Mouse (Mus musculus) midbrain, embryonic 16.5 days (tissue): ENCODE results near the gene Htra3. TPM values are rescaled to one million over a fixed set of nuclear protein-coding genes. Genes with fewer than 3 reads are reported as not detected.

Experiments
- ATAC-seq: fragments of 200-750 bp; cut with Nextera tagmentation; 2 replicates; pipeline ENCODE4 v1.8.0; 2017; ENCODE audit warnings: moderate TSS enrichment
- H3K27ac ChIP-seq: fragments of 300-500 bp; sonication (generic); 2 replicates; pipeline ENCODE4 v1.5.1; 2014; ENCODE audit warnings: mild to moderate bottlenecking, low read length, mixed read lengths
- H3K27me3 ChIP-seq: fragments of 300-500 bp; sonication (generic); 2 replicates; pipeline ENCODE4 v1.6.1; 2014; ENCODE audit warnings: low read depth, low read length, mixed read lengths; ENCODE audit not compliant: control insufficient read depth, insufficient read depth
- H3K36me3 ChIP-seq: fragments of 300-500 bp; sonication (generic); 2 replicates; pipeline ENCODE4 v1.6.1; 2014; ENCODE audit warnings: mild to moderate bottlenecking, low read length, moderate library complexity, mixed read lengths; ENCODE audit not compliant: control insufficient read depth, insufficient read depth
- H3K4me1 ChIP-seq: fragments of 300-500 bp; sonication (generic); 2 replicates; pipeline ENCODE4 v1.6.1; 2014; ENCODE audit warnings: mild to moderate bottlenecking, low read length, mixed read lengths; ENCODE audit not compliant: control insufficient read depth, insufficient read depth
- H3K4me2 ChIP-seq: fragments of 300-500 bp; sonication (generic); 2 replicates; pipeline ENCODE4 v1.6.1; 2014; ENCODE audit warnings: mild to moderate bottlenecking, low read length, mixed read lengths
- H3K4me3 ChIP-seq: fragments of 300-500 bp; sonication (generic); 2 replicates; pipeline ENCODE4 v1.5.1; 2014; ENCODE audit warnings: low read depth, mild to moderate bottlenecking, low read length, moderate library complexity, mixed read lengths
- H3K9ac ChIP-seq: fragments of 300-500 bp; sonication (generic); 2 replicates; pipeline ENCODE4 v1.6.1; 2014; ENCODE audit warnings: low read depth, low read length, mixed read lengths
- H3K9me3 ChIP-seq: fragments of 300-500 bp; sonication (generic); replicated peaks from 2 replicates; pipeline ENCODE4 v1.6.1; 2014; ENCODE audit warnings: mild to moderate bottlenecking, low read length, mixed read lengths; ENCODE audit not compliant: control insufficient read depth, poor library complexity, severe bottlenecking
- WGBS: fragments of 180-500 bp; shearing (Covaris S2); extraction: QIAGEN DNeasy Blood & Tissue Kit; methylation state at CpG from one replicate; pipeline ENCODE4 v1.1.7; 2014; 5-methylcytosine and 5-hydroxymethylcytosine counted together
- polyA plus RNA-seq: library from polyadenylated mRNA; unstranded; fragments of >200 nt; fragmentation: Nextera tagmentation; extraction: Ambion mirVana; gene quantifications from 2 replicates; pipeline ENCODE4 v1.2.1, GENCODE M21; 2015

The Htra3 gene
- polyA plus RNA-seq, 1 experiment from 2014 or later: 15.7 TPM

- Histone ChIP-seq H3K36me3 (no peaks in the 10 kb centered on the region), H3K27me3 (no peaks in the 10 kb centered on the region), H3K9ac (no peak overlapping the region), H3K9me3 (no peaks in the 10 kb centered on the region), H3K4me1 (no peaks in the 10 kb centered on the region), H3K4me3 (no peak overlapping the region), H3K27ac (no peak overlapping the region), H3K4me2 (no peak overlapping the region)
- WGBS: 82% methylated on average over 9 of the region's 9 CpGs
- ATAC-seq: no peak
Observed at GRCm38 (mm10) chr5:35653743-35654395, 25.7 kb downstream of the Htra3 start.

- no peaks in the 10 kb centered on the region for H3K27me3 ChIP-seq
- no peak overlapping the region for H3K4me2 ChIP-seq
- H3K9ac ChIP-seq: no peak overlapping the region
- H3K4me3 ChIP-seq: no peak overlapping the region
- H3K27ac ChIP-seq: no peak overlapping the region
- H3K4me1 ChIP-seq: no peaks in the 10 kb centered on the region
- 89% methylated on average over 13 of the region's 13 CpGs for WGBS
- no peak for ATAC-seq
- H3K9me3 ChIP-seq: no peaks in the 10 kb centered on the region
- no peaks in the 10 kb centered on the region for H3K36me3 ChIP-seq
Observed at GRCm38 (mm10) chr5:35652872-35653271, 26.7 kb downstream of the Htra3 start.

GRCm38 (mm10) chr5:35652319-35652718 lies 27.3 kb downstream of the Htra3 start:
- H3K4me2 ChIP-seq: no peak overlapping the region
- ATAC-seq: no peak

GRCm38 (mm10) chr5:35648230-35648629 lies 31.4 kb downstream of the Htra3 start:
- Histone ChIP-seq H3K27me3 (no peaks in the 10 kb centered on the region), H3K9me3 (no peaks in the 10 kb centered on the region), H3K27ac (no peak overlapping the region), H3K4me3 (no peak overlapping the region), H3K36me3 (no peaks in the 10 kb centered on the region), H3K4me1 (no peaks in the 10 kb centered on the region), H3K4me2 (no peak overlapping the region), H3K9ac (no peak overlapping the region)
- 56% methylated on average over 2 of the region's 2 CpGs for WGBS
- ATAC-seq: no peak

More at GRCm38 (mm10) chr5:35652319-35652718, 27.3 kb downstream of the Htra3 start:
- no peaks in the 10 kb centered on the region for H3K9me3 ChIP-seq
- no peaks in the 10 kb centered on the region for H3K4me1 ChIP-seq
- H3K27ac ChIP-seq: no peak overlapping the region
- H3K4me3 ChIP-seq: no peak overlapping the region
- H3K9ac ChIP-seq: no peak overlapping the region
- 83% methylated on average over 3 of the region's 3 CpGs for WGBS
- H3K36me3 ChIP-seq: no peaks in the 10 kb centered on the region
- H3K27me3 ChIP-seq: no peaks in the 10 kb centered on the region

GRCm38 (mm10) chr5:35647562-35647961 lies 32.0 kb downstream of the Htra3 start:
- Histone ChIP-seq H3K36me3 (no peaks in the 10 kb centered on the region), H3K4me1 (no peaks in the 10 kb centered on the region), H3K9me3 (no peaks in the 10 kb centered on the region), H3K9ac (no peak overlapping the region), H3K4me2 (no peak overlapping the region), H3K27me3 (no peaks in the 10 kb centered on the region), H3K27ac (no peak overlapping the region), H3K4me3 (no peak overlapping the region)
- 69% methylated on average over 4 of the region's 4 CpGs for WGBS
- ATAC-seq: no peak

- no peak overlapping the region for H3K27ac ChIP-seq
- no peak overlapping the region for H3K4me2 ChIP-seq
- no peaks in the 10 kb centered on the region for H3K36me3 ChIP-seq
- no peak overlapping the region for H3K9ac ChIP-seq
- no peaks in the 10 kb centered on the region for H3K27me3 ChIP-seq
- ATAC-seq: no peak
- H3K4me1 ChIP-seq: no peaks in the 10 kb centered on the region
- H3K4me3 ChIP-seq: no peak overlapping the region
- WGBS: 78% methylated on average over 1 of the region's 1 CpGs
- H3K9me3 ChIP-seq: no peaks in the 10 kb centered on the region
Observed at GRCm38 (mm10) chr5:35646927-35647326, 32.7 kb downstream of the Htra3 start.

- no peak overlapping the region for H3K4me3 ChIP-seq
- no peak for ATAC-seq
- H3K27ac ChIP-seq: no peak overlapping the region
- 87% methylated on average over 6 of the region's 6 CpGs for WGBS
- H3K36me3 ChIP-seq: no peaks in the 10 kb centered on the region
- H3K9ac ChIP-seq: no peak overlapping the region
- H3K4me1 ChIP-seq: no peaks in the 10 kb centered on the region
- H3K27me3 ChIP-seq: no peaks in the 10 kb centered on the region
- no peak overlapping the region for H3K4me2 ChIP-seq
- H3K9me3 ChIP-seq: no peaks in the 10 kb centered on the region
Observed at GRCm38 (mm10) chr5:35645938-35646493, 33.6 kb downstream of the Htra3 start.

- H3K9me3 ChIP-seq: no peaks in the 10 kb centered on the region
- no peak overlapping the region for H3K4me3 ChIP-seq
- H3K9ac ChIP-seq: no peak overlapping the region
- no peak overlapping the region for H3K27ac ChIP-seq
- 49% methylated on average over 4 of the region's 4 CpGs for WGBS
- no peaks in the 10 kb centered on the region for H3K27me3 ChIP-seq
- ATAC-seq: no peak
- H3K4me2 ChIP-seq: no peak overlapping the region
- no peaks in the 10 kb centered on the region for H3K4me1 ChIP-seq
- no peaks in the 10 kb centered on the region for H3K36me3 ChIP-seq
Observed at GRCm38 (mm10) chr5:35644082-35644481, 35.5 kb downstream of the Htra3 start.

GRCm38 (mm10) chr5:35643401-35644048 lies 36.1 kb downstream of the Htra3 start:
- H3K4me1 ChIP-seq: no peaks in the 10 kb centered on the region
- no peak for ATAC-seq
- H3K4me3 ChIP-seq: no peak overlapping the region
- H3K27me3 ChIP-seq: no peaks in the 10 kb centered on the region
- 87% methylated on average over 9 of the region's 9 CpGs for WGBS
- H3K27ac ChIP-seq: no peak overlapping the region
- H3K4me2 ChIP-seq: no peak overlapping the region
- no peak overlapping the region for H3K9ac ChIP-seq
- no peaks in the 10 kb centered on the region for H3K36me3 ChIP-seq
- no peaks in the 10 kb centered on the region for H3K9me3 ChIP-seq
